Mouse (Mus musculus): ENCODE measurements around the gene Psmd5. TPM values are rescaled to one million over a fixed set of nuclear protein-coding genes. Genes with fewer than 3 reads are reported as not detected.
A peak's percentile ranks its signal among the peaks of the same experiment; 100 is the strongest.

Gene Psmd5
- total and polyA plus RNA-seq, 2 experiments from 2014 or later, result 28.6 to 37.2 TPM

GRCm38 (mm10) chr2:34902731-34903130 lies 28.0 kb upstream of the Psmd5 start:
- H3K4me3 ChIP-seq (ENCODE audit: low read depth, low read length), result no peak overlapping the region
- H3K4me1 ChIP-seq (ENCODE audit: control insufficient read depth, insufficient read depth), result peaks cover 11% of the 10 kb centered on the region
- no peak overlapping the region for H3K9ac ChIP-seq (replicated peaks; ENCODE audit: low read depth, low read length)
- H3K36me3 ChIP-seq (replicated peaks; ENCODE audit: control insufficient read depth, insufficient read depth, low read length), result no peaks in the 10 kb centered on the region; the same call in 1 of the 2 replicates
- 69% methylated on average over 6 of the region's 6 CpGs for WGBS
- H3K9me3 ChIP-seq (replicated peaks; ENCODE audit: control insufficient read depth, low read length), result no peaks in the 10 kb centered on the region
- TF ChIP-seq EP300 (IDR thresholded peaks at IDR 0.05; ENCODE audit: low read depth) (no peak), CTCF (IDR thresholded peaks at IDR 0.05; ENCODE audit: low read depth) (no peak)
- ATAC-seq (ENCODE audit: insufficient read depth, low read depth) (no peak), DNase-seq (ENCODE audit: low spot score) (no peak)
- no peak overlapping the region for H3K4me2 ChIP-seq (ENCODE audit: low read depth, low read length)
- no peak overlapping the region for H3K27ac ChIP-seq (ENCODE audit: low read depth)
- no peaks in the 10 kb centered on the region for H3K27me3 ChIP-seq (ENCODE audit: control insufficient read depth, insufficient read depth, low read length)

- H3K9me3 ChIP-seq (replicated peaks; ENCODE audit: control insufficient read depth, low read length), result no peaks in the 10 kb centered on the region
- H3K27ac ChIP-seq (ENCODE audit: low read depth), result no peak overlapping the region
- no peak overlapping the region for H3K4me3 ChIP-seq (ENCODE audit: low read depth, low read length)
- WGBS, result 83% methylated on average over 4 of the region's 4 CpGs
- ATAC-seq (ENCODE audit: insufficient read depth, low read depth) (no peak), DNase-seq (ENCODE audit: low spot score) (no peak)
- H3K36me3 ChIP-seq (replicated peaks; ENCODE audit: control insufficient read depth, insufficient read depth, low read length), result no peaks in the 10 kb centered on the region; the same call in 1 of the 2 replicates
- no peak overlapping the region for H3K9ac ChIP-seq (replicated peaks; ENCODE audit: low read depth, low read length)
- no peaks in the 10 kb centered on the region for H3K27me3 ChIP-seq (ENCODE audit: control insufficient read depth, insufficient read depth, low read length)
- TF ChIP-seq EP300 (IDR thresholded peaks at IDR 0.05; ENCODE audit: low read depth), result no peak
- TF ChIP-seq CTCF (IDR thresholded peaks at IDR 0.05; ENCODE audit: low read depth), result no peak
- H3K4me2 ChIP-seq (ENCODE audit: low read depth, low read length), result no peak overlapping the region
- H3K4me1 ChIP-seq (ENCODE audit: control insufficient read depth, insufficient read depth), result peaks cover 11% of the 10 kb centered on the region; the same call in 1 of the 2 replicates
These were observed 27.0 kb upstream of the Psmd5 start for GRCm38 (mm10) chr2:34901726-34902125.

GRCm38 (mm10) chr2:34900412-34900811 lies 25.6 kb upstream of the Psmd5 start:
- Histone ChIP-seq H3K27ac (ENCODE audit: low read depth) (no peak overlapping the region), H3K27me3 (ENCODE audit: control insufficient read depth, insufficient read depth, low read length) (no peaks in the 10 kb centered on the region), H3K4me2 (ENCODE audit: low read depth, low read length) (no peak overlapping the region), H3K36me3 (replicated peaks; ENCODE audit: control insufficient read depth, insufficient read depth, low read length) (no peaks in the 10 kb centered on the region; the same call in 1 of the 2 replicates), H3K9ac (replicated peaks; ENCODE audit: low read depth, low read length) (no peak overlapping the region), H3K4me3 (ENCODE audit: low read depth, low read length) (no peak overlapping the region), H3K9me3 (replicated peaks; ENCODE audit: control insufficient read depth, low read length) (no peaks in the 10 kb centered on the region), H3K4me1 (ENCODE audit: control insufficient read depth, insufficient read depth) (peaks cover 11% of the 10 kb centered on the region; the same call in 1 of the 2 replicates)
- ATAC-seq (ENCODE audit: insufficient read depth, low read depth) (no peak), DNase-seq (ENCODE audit: low spot score) (no peak)
- TF ChIP-seq EP300 (IDR thresholded peaks at IDR 0.05; ENCODE audit: low read depth), result no peak
- TF ChIP-seq CTCF (IDR thresholded peaks at IDR 0.05; ENCODE audit: low read depth), result no peak
- 92% methylated on average over 1 of the region's 1 CpGs for WGBS

- 79% methylated on average over 11 of the region's 11 CpGs for WGBS
- ATAC-seq (ENCODE audit: insufficient read depth, low read depth) (no peak), DNase-seq (ENCODE audit: low spot score) (no peak)
- Histone ChIP-seq H3K27ac (ENCODE audit: low read depth) (no peak overlapping the region), H3K9ac (replicated peaks; ENCODE audit: low read depth, low read length) (no peak overlapping the region), H3K4me2 (ENCODE audit: low read depth, low read length) (no peak overlapping the region), H3K9me3 (replicated peaks; ENCODE audit: control insufficient read depth, low read length) (no peaks in the 10 kb centered on the region), H3K27me3 (ENCODE audit: control insufficient read depth, insufficient read depth, low read length) (no peaks in the 10 kb centered on the region), H3K36me3 (replicated peaks; ENCODE audit: control insufficient read depth, insufficient read depth, low read length) (no peaks in the 10 kb centered on the region; the same call in 1 of the 2 replicates), H3K4me3 (ENCODE audit: low read depth, low read length) (no peak overlapping the region), H3K4me1 (ENCODE audit: control insufficient read depth, insufficient read depth) (peaks cover 11% of the 10 kb centered on the region; the same call in 1 of the 2 replicates)
- TF ChIP-seq CTCF (IDR thresholded peaks at IDR 0.05; ENCODE audit: low read depth) (no peak), EP300 (IDR thresholded peaks at IDR 0.05; ENCODE audit: low read depth) (no peak)
These were observed 24.9 kb upstream of the Psmd5 start for GRCm38 (mm10) chr2:34899682-34900081.

GRCm38 (mm10) chr2:34897820-34898219 lies 23.1 kb upstream of the Psmd5 start:
- Histone ChIP-seq H3K27me3 (ENCODE audit: control insufficient read depth, insufficient read depth, low read length) (no peaks in the 10 kb centered on the region), H3K4me1 (ENCODE audit: control insufficient read depth, insufficient read depth) (peaks cover 3% of the 10 kb centered on the region; the same call in 1 of the 2 replicates), H3K4me3 (ENCODE audit: low read depth, low read length) (no peak overlapping the region), H3K27ac (ENCODE audit: low read depth) (no peak overlapping the region), H3K4me2 (ENCODE audit: low read depth, low read length) (no peak overlapping the region), H3K9me3 (replicated peaks; ENCODE audit: control insufficient read depth, low read length) (no peaks in the 10 kb centered on the region), H3K36me3 (replicated peaks; ENCODE audit: control insufficient read depth, insufficient read depth, low read length) (no peaks in the 10 kb centered on the region; the same call in 1 of the 2 replicates), H3K9ac (replicated peaks; ENCODE audit: low read depth, low read length) (no peak overlapping the region)
- TF ChIP-seq EP300 (IDR thresholded peaks at IDR 0.05; ENCODE audit: low read depth) (no peak), CTCF (IDR thresholded peaks at IDR 0.05; ENCODE audit: low read depth) (peak; percentile 45; the same call in 1 of the 2 replicates)
- ATAC-seq (ENCODE audit: insufficient read depth, low read depth) (no peak), DNase-seq (ENCODE audit: low spot score) (no peak)
- WGBS, result 30% methylated on average over 10 of the region's 10 CpGs
